Mouse (Mus musculus): ENCODE data around the gene Nup107. TPM values are rescaled to one million over a fixed set of nuclear protein-coding genes. Genes with fewer than 3 reads are reported as not detected.
"Not testable (repeated sequence)": the region's sequence is repeated elsewhere in the genome, so short reads cannot be mapped to it uniquely, and the experiment has no call there.

Nup107 gene
- polyA plus RNA-seq, 1 experiment from 2014 or later = 60.6 TPM

DNA sequence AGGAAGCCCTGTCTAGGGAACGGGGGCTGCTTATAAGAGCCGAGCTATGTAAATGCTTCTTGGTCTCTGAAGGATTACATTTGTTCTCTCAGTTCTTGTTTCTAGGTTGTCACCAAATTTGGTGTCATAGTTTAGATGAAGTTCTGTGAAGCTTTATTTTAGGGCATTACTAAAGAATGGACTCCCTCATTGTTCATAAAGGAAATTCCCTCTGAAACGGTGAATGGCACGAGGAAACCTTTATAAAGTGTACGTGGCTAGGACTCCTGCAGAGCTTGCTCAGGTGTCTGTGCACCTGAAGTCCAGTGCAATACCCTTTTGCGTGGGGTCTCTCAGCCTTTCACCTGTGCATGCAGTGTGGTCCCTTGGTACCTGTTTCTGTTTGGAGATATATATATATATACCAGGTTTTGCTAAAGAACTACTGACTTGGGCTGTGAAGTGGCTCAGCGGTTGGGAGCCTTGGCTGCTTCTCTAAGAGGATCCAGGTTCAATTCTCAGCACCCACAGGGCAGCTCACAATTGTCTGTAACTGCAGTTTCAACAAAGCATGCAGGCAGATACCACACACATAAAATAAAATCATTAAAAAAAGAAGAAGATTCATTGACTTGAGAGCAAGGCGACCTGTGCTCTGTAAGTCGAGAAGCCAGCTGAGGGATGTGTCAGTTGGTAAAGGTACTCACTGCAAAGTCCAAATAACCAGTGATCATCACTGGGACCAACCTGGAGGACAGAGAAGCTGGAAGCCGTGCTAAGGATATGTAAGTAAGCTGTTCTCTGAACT lies 32.5 kb downstream of the Nup107 start:
- WGBS = 93% methylated on average over 10 of the region's 10 CpGs
- peaks cover 97% of the 10 kb centered on the region for H3K36me3 ChIP-seq
- no peaks in the 10 kb centered on the region for H3K27me3 ChIP-seq
- no peaks in the 10 kb centered on the region for H3K9me3 ChIP-seq
- no peak overlapping the region for H3K4me3 ChIP-seq
- ATAC-seq (ENCODE audit: insufficient number of reproducible peaks, insufficient read depth, low FRiP score, low TSS enrichment, low read depth) = no peak
- no peak overlapping the region for H3K4me2 ChIP-seq
- H3K9ac ChIP-seq = no peak overlapping the region
- H3K27ac ChIP-seq = no peak overlapping the region
- no peaks in the 10 kb centered on the region for H3K4me1 ChIP-seq

DNA sequence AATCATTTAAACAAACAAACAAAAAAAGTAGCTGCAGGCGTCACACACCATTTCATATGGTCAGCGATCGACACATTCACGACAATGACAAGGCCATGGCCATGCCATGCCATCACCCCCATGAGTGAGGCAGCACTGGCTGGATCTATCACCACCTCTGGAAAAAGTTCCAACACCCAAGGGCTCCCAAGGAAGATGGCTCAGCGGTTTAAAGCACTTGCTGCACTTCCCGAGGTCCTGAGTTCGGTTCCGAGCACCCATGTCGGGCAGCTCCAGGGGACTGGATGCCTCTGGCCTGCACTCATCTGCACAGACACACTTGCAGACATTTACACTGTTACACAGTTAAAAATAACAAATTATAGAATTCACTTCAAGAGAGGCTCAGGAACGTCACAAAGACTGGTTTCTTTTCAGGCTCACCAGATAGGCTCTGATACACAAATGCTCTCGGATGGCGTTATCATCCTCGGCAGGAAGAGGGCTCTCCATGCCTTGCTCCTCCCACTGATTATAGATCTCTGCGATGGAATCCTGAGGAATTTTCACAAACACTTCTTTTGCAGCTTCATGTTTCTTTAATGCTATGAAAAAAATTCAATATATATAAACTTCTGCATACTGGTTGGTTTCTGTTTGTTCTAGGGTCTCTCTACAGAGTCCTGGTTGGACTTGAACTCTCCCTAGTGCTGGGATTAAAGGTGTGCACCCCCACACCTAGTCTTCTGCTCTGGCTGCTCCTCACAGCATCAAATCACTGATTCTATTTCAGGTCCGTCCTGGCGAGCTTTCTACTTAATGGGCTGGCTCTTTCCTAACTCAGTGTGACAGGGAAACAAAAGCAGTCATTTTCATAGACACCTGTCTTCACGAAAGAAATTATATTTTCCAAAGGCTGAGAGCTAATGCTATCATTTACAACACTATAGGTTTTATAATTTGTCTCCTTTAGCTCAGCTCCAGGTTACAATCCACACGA lies 33.5 kb downstream of the Nup107 start:
- Histone ChIP-seq H3K9ac (no peak overlapping the region), H3K4me3 (no peak overlapping the region), H3K9me3 (no peaks in the 10 kb centered on the region), H3K4me2 (no peak overlapping the region), H3K27me3 (no peaks in the 10 kb centered on the region), H3K4me1 (no peaks in the 10 kb centered on the region), H3K27ac (no peak overlapping the region), H3K36me3 (peaks cover 98% of the 10 kb centered on the region)
- WGBS = 91% methylated on average over 18 of the region's 18 CpGs
- no peak for ATAC-seq (ENCODE audit: insufficient number of reproducible peaks, insufficient read depth, low FRiP score, low TSS enrichment, low read depth)

DNA sequence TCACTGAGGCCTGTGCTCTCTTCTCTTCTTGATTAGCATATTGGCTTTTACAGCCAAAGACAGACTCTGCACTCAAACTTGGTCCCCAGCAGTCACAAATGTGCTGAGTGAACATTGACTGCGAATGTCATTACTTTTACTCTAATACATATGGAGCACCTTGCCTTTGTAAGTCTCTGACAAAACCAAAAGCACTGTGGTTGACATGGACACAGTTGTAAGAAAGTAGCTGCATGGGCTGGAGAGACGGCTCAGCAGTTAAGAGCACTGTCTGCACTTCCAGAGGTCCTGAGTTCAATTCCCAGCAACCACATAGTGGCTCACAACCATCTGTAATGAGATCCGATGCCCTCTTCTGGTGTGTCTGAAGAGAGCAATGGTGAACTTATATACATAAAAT lies 34.2 kb downstream of the Nup107 start:
- not testable (repeated sequence) for H3K9ac ChIP-seq; H3K27ac ChIP-seq; H3K9me3 ChIP-seq; ATAC-seq (ENCODE audit: insufficient number of reproducible peaks, insufficient read depth, low FRiP score, low TSS enrichment, low read depth); H3K4me1 ChIP-seq; H3K27me3 ChIP-seq; H3K4me3 ChIP-seq; H3K4me2 ChIP-seq
- 95% methylated on average over 3 of the region's 3 CpGs for WGBS
- H3K36me3 ChIP-seq = peaks cover 93% of the 10 kb centered on the region

DNA sequence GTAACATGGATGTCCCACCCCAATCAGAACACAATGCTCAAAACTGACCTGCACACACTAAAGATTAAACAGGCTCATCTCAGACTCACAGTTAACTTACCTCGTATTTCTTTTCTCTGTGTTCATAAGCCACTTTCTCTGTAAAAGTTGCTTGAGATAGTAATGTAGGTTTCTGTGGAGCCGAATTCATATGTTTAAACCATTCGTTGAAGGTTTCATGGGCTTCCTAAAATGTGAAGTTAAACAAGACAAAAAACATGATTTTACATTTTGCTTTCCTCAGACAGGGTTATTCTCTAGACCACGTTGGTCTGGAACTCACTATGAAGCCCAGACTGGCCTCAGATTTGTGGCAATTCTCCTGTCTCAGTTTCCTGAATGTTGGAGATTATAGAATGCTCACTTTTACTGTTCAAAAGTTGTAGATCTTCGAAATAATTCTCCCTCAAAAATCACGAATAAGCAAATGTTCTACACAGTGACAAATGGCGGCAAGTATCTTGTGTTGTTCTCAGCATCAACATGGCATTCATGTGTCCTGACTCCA lies 34.6 kb downstream of the Nup107 start:
- 97% methylated on average over 7 of the region's 7 CpGs for WGBS
- Histone ChIP-seq H3K9me3 (no peaks in the 10 kb centered on the region), H3K27ac (no peak overlapping the region), H3K36me3 (peaks cover 93% of the 10 kb centered on the region), H3K4me1 (no peaks in the 10 kb centered on the region), H3K9ac (no peak overlapping the region), H3K27me3 (no peaks in the 10 kb centered on the region), H3K4me2 (no peak overlapping the region), H3K4me3 (no peak overlapping the region)
- ATAC-seq (ENCODE audit: insufficient number of reproducible peaks, insufficient read depth, low FRiP score, low TSS enrichment, low read depth) = no peak

DNA sequence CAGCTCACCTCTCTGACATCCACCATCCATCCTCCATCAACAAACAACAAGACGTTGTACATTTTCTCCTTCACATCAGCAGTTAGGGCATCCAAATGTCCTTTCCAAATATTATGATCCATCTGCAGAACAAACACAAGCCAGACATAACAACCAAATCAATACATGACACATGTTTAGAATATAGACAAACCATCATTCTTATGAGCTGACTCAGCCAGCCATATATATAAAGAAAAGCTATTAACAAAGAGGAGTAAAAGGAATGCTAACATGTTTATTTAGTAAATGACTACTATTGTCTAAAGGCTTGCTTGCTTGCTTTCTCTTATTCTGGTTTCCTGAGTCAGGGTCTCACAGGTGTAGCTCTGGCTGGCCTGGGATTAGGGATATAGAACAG lies 35.2 kb downstream of the Nup107 start:
- no peaks in the 10 kb centered on the region for H3K4me1 ChIP-seq
- no peak overlapping the region for H3K27ac ChIP-seq
- H3K36me3 ChIP-seq = peaks cover 93% of the 10 kb centered on the region
- no peak overlapping the region for H3K4me2 ChIP-seq
- no peak for ATAC-seq (ENCODE audit: insufficient number of reproducible peaks, insufficient read depth, low FRiP score, low TSS enrichment, low read depth)
- no peaks in the 10 kb centered on the region for H3K9me3 ChIP-seq
- no peaks in the 10 kb centered on the region for H3K27me3 ChIP-seq
- 92% methylated on average over 1 of the region's 1 CpGs for WGBS
- no peak overlapping the region for H3K4me3 ChIP-seq
- no peak overlapping the region for H3K9ac ChIP-seq

DNA sequence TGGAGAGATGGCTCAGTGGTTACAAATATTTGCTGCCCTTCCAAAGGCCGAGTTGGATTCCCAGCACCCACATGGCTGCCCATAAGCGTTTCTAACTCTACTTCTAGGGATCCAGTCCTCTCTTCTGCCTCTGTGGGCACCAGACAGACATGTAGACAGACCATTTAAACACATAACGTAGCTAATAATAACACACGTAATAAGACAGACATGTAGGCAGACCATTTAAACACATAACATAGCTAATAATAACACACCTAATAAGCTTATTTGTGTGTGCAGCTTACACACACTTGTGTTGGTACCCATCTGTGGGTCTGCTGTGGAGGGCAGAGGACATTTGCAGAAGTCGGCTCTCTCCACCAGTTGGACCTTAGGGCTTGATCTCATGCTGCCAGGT lies 35.7 kb downstream of the Nup107 start:
- 94% methylated on average over 5 of the region's 5 CpGs for WGBS
- no peak for ATAC-seq (ENCODE audit: insufficient number of reproducible peaks, insufficient read depth, low FRiP score, low TSS enrichment, low read depth)
- H3K9me3 ChIP-seq = no peaks in the 10 kb centered on the region
- H3K27me3 ChIP-seq = no peaks in the 10 kb centered on the region
- H3K4me2 ChIP-seq = no peak overlapping the region
- no peaks in the 10 kb centered on the region for H3K4me1 ChIP-seq
- no peak overlapping the region for H3K27ac ChIP-seq
- H3K9ac ChIP-seq = no peak overlapping the region
- H3K4me3 ChIP-seq = no peak overlapping the region
- H3K36me3 ChIP-seq = peaks cover 93% of the 10 kb centered on the region

DNA sequence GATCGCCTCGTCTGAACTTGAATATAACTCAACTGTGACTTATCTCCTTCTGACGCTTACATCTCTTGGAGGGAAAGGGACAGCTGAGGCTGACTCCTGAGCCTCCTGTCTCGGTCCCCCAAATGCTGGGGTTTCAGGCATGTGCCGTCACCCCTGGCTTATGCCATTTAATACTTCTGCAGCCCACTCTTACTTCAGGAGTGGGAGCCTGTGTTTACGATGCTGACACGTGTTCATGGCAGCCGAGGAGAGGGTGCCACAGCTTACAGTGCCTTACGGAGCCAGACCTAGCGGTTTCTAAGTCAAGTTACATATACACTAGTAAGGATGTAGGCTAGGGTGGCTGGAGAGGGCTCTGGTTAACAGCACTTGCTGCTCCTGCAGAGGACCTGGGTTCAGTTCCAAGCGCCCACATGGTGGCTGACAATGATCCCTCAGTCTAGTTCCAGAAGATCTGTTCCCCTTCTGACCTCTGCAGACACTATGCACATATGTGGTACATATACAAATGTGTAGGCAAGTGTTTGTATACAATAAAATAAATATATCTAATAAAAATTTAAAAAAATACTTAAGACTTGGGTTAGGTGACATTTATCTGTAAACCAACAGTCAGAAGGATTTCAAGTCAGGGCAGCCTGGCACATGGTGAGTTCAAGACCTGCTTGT lies 36.6 kb downstream of the Nup107 start:
- WGBS = 92% methylated on average over 11 of the region's 11 CpGs
- ATAC-seq (ENCODE audit: insufficient number of reproducible peaks, insufficient read depth, low FRiP score, low TSS enrichment, low read depth) = no peak
- no peaks in the 10 kb centered on the region for H3K4me1 ChIP-seq
- no peaks in the 10 kb centered on the region for H3K27me3 ChIP-seq
- H3K4me3 ChIP-seq = no peak overlapping the region
- H3K9ac ChIP-seq = no peak overlapping the region
- no peak overlapping the region for H3K27ac ChIP-seq
- no peak overlapping the region for H3K4me2 ChIP-seq
- peaks cover 93% of the 10 kb centered on the region for H3K36me3 ChIP-seq
- no peaks in the 10 kb centered on the region for H3K9me3 ChIP-seq

DNA sequence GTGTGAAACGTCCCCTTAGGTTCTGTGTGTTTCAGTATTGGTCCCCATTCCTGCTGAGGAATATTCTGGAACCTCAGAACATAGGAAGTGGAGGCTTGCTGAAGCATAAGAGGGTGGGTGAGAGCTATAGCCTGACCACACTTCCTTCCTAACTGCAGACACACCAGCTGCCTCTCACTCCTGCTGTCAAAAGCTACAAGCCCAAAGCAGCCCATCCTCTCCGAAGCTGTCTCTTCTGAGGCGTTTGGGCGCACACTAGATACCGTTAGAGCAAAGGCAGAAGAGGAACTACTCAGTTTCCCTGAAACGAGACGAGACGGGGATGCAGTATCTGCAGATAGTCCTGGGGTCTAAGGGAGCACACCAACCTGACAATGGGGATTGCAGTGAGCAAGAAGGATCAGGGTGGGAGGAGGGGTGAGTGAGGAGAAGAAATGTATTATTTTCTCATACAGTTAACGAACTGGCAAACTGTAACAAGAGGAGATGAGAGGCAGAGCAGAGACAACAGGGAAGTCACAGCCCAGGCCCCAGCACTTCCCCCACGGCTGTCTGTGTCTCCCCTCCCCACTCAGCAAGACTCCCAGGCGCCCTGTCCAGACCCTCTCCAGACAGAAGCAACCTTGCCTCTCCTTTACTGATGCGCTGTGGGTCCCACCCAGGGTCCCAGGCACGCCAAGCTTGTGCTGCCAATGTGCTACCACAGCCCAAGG lies 37.3 kb downstream of the Nup107 start:
- H3K4me1 ChIP-seq = no peaks in the 10 kb centered on the region
- no peak for ATAC-seq (ENCODE audit: insufficient number of reproducible peaks, insufficient read depth, low FRiP score, low TSS enrichment, low read depth)
- H3K9me3 ChIP-seq = no peaks in the 10 kb centered on the region
- 91% methylated on average over 13 of the region's 13 CpGs for WGBS
- H3K27me3 ChIP-seq = no peaks in the 10 kb centered on the region
- no peak overlapping the region for H3K4me2 ChIP-seq
- no peak overlapping the region for H3K27ac ChIP-seq
- H3K4me3 ChIP-seq = no peak overlapping the region
- H3K36me3 ChIP-seq = peaks cover 91% of the 10 kb centered on the region
- no peak overlapping the region for H3K9ac ChIP-seq

DNA sequence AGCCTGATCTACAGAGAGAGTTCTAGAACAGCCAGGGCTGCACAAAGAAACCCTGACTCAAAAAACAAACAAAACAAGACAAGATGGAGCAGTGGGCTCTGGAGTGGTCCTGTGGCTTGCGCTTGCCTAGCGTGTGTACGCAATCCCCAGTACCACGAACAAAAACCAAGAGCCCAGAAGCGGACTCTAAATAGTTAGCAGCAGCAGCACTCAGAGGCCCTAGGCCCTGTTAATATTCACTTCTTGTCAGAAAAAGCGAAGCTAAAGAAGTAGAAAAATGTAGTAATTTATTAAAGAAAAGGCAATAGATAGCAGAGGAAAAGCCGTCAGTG lies 37.9 kb downstream of the Nup107 start:
- H3K27ac ChIP-seq = no peak overlapping the region
- ATAC-seq (ENCODE audit: insufficient number of reproducible peaks, insufficient read depth, low FRiP score, low TSS enrichment, low read depth) = no peak
- H3K9ac ChIP-seq = no peak overlapping the region
- H3K9me3 ChIP-seq = no peaks in the 10 kb centered on the region
- H3K4me3 ChIP-seq = no peak overlapping the region
- 97% methylated on average over 7 of the region's 7 CpGs for WGBS
- no peaks in the 10 kb centered on the region for H3K27me3 ChIP-seq
- H3K4me1 ChIP-seq = no peaks in the 10 kb centered on the region
- peaks cover 91% of the 10 kb centered on the region for H3K36me3 ChIP-seq
- no peak overlapping the region for H3K4me2 ChIP-seq

DNA sequence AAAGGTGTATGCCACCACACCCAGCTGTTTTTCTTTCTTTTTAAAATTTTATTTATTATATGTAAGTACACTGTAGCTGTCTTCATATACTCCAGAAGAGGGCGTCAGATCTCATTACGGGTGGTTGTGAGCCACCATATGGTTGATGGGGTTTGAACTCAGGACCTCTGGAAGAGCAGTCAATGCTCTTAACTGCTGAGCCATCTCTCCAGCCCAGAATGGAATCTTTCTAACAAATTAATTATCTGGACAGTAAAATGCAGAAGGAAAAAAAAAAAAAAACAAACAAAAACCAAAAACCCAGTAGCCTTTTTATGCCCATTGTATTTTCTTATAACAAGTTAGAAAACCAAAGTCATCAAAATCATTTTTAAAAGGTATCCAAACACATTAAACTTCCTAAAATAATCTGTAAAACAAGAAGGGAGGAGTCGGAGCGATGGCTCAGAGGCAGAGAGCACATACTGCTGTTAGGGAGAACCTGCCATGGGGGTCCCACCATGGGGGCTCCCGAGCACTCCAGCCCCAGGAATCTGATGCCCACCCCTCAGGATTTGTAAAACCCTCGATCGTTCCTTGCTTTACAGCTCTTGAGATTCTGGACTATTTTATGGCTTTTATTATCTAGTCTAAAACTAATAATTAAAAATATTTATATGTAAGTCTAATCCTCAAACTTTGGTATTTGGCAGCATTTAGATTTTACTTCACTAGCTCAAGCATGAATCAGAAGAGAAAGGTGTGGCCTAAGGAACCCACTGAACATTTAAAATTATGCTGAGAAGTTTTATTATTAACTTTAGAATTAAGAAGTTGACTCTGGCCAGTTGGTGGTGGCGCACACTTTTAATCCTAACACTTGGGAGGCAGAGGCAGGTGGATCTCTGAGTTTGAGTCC lies 38.5 kb downstream of the Nup107 start:
- Histone ChIP-seq H3K27ac (no peak overlapping the region), H3K36me3 (peaks cover 91% of the 10 kb centered on the region), H3K9me3 (no peaks in the 10 kb centered on the region), H3K9ac (no peak overlapping the region), H3K4me3 (no peak overlapping the region), H3K4me1 (no peaks in the 10 kb centered on the region), H3K4me2 (no peak overlapping the region), H3K27me3 (no peaks in the 10 kb centered on the region)
- WGBS = 93% methylated on average over 8 of the region's 8 CpGs
- no peak for ATAC-seq (ENCODE audit: insufficient number of reproducible peaks, insufficient read depth, low FRiP score, low TSS enrichment, low read depth)
